Mouse (Mus musculus): ENCODE measurements around the gene Dyrk1b. TPM values are rescaled to one million over a fixed set of nuclear protein-coding genes. Genes with fewer than 3 reads are reported as not detected.

Gene Dyrk1b
- polyA plus RNA-seq, 1 experiment: not detected

DNA sequence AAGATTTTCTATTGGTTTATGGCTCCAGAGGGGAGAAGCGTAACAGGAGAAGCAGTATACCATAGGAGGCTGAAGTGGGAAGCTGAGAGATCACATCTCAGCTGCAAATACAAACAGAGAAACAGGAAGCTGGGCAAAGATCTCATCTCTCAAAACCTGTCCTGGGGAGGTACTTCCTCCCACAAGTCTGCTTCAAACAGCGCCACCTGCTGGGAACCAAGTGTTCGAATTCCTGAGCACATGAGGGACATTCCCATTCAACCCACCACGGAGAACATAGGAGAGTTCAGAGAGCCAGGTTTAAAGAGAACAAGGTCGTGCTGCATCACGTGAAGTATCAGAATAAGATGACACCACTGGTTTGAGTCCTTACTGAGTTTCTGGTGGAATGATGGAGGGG is 13.9 kb upstream of the Dyrk1b start:
- TF ChIP-seq POLR2A (IDR thresholded peaks at IDR 0.05; ENCODE audit: insufficient read depth, low read depth, low read length) (no peak), CTCF (IDR thresholded peaks at IDR 0.05; ENCODE audit: insufficient read depth, low read depth, low read length) (no peak)
- Histone ChIP-seq H3K27ac (ENCODE audit: insufficient read depth, low read depth, low read length) (no peak overlapping the region), H3K4me3 (ENCODE audit: insufficient read depth, low read depth, low read length) (no peak overlapping the region), H3K4me1 (ENCODE audit: control insufficient read depth, insufficient read depth, low read length) (peaks cover 2% of the 10 kb centered on the region; the same call in 1 of the 2 replicates)
- WGBS: 80% methylated on average over 6 of the region's 6 CpGs

- H3K27ac ChIP-seq (ENCODE audit: insufficient read depth, low read depth, low read length): no peak overlapping the region
- TF ChIP-seq POLR2A (IDR thresholded peaks at IDR 0.05; ENCODE audit: insufficient read depth, low read depth, low read length) (no peak), CTCF (IDR thresholded peaks at IDR 0.05; ENCODE audit: insufficient read depth, low read depth, low read length) (peak; percentile 46; the same call in 1 of the 2 replicates)
- H3K4me1 ChIP-seq (ENCODE audit: control insufficient read depth, insufficient read depth, low read length): peaks cover 6% of the 10 kb centered on the region; the same call in 1 of the 2 replicates
- 5% methylated on average over 9 of the region's 9 CpGs for WGBS
- peak overlapping the region; percentile 40 for H3K4me3 ChIP-seq (ENCODE audit: insufficient read depth, low read depth, low read length)
These were observed 10.8 kb upstream of the Dyrk1b start for GRCm38 (mm10) chr7:28168320-28169115.

- H3K27ac ChIP-seq (ENCODE audit: insufficient read depth, low read depth, low read length): peak within 1 kb of the TSS; percentile 82
These were observed 9.5 kb upstream of the Dyrk1b start, which contains the start of gene Fbl for GRCm38 (mm10) chr7:28169489-28170422. TSS of gene Fbl (plus strand) at chr7:28169710.

GRCm38 (mm10) chr7:28175358-28175757 is 3.9 kb upstream of the Dyrk1b start:
- Histone ChIP-seq H3K4me1 (ENCODE audit: control insufficient read depth, insufficient read depth, low read length) (peaks cover 7% of the 10 kb centered on the region; the same call in 1 of the 2 replicates), H3K4me3 (ENCODE audit: insufficient read depth, low read depth, low read length) (no peak overlapping the region), H3K27ac (ENCODE audit: insufficient read depth, low read depth, low read length) (no peak overlapping the region)
- WGBS: 78% methylated on average over 4 of the region's 4 CpGs
- TF ChIP-seq POLR2A (IDR thresholded peaks at IDR 0.05; ENCODE audit: insufficient read depth, low read depth, low read length): no peak
- TF ChIP-seq CTCF (IDR thresholded peaks at IDR 0.05; ENCODE audit: insufficient read depth, low read depth, low read length): no peak

More at GRCm38 (mm10) chr7:28169489-28170422, 9.5 kb upstream of the Dyrk1b start, which contains the start of gene Fbl:
- Histone ChIP-seq H3K4me1 (ENCODE audit: control insufficient read depth, insufficient read depth, low read length) (peaks cover 6% of the 10 kb centered on the region; the same call in 1 of the 2 replicates), H3K4me3 (ENCODE audit: insufficient read depth, low read depth, low read length) (peak within 1 kb of the TSS; percentile 97)
- WGBS: under 1% methylated on average over 80 of the region's 80 CpGs
- TF ChIP-seq CTCF (IDR thresholded peaks at IDR 0.05; ENCODE audit: insufficient read depth, low read depth, low read length): no peak
- TF ChIP-seq POLR2A (IDR thresholded peaks at IDR 0.05; ENCODE audit: insufficient read depth, low read depth, low read length): peak; percentile 58; the same call in 1 of the 2 replicates

DNA sequence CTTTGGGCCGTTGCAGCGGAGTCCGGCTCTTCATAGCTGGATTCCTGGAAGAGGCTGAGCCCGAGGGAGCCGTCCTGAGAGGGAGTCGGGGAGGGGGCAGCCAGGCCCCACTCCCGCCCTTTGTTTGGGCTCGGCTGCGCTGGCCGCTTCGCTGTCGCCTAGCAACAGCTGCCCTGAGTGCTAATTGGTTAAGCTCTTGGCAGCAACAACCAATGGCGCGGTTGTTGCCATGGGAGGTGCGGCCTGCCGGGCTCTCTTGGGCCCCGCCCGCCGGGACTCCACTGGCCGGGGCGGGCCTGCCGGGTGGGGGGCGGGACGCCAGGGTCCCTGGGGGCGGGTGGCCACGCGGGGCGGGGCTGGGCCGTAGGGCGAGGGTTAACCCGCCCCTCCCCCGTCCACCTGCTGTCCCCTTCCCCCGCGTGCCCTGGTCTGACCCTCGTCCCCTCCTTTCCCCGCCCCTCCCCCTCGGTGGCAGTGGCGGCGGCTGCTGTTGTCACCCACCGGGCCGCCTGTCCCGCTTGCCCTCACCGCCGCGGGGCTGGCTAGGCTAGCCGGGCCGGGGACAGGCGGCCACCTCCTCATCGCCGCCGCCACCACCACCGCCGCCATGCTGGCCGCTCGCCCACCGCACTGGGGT is 590 bp downstream of the Dyrk1b start:
- H3K27ac ChIP-seq (ENCODE audit: insufficient read depth, low read depth, low read length): peak overlapping the region; percentile 70
- WGBS: under 1% methylated on average over 38 of the region's 56 CpGs
- TF ChIP-seq POLR2A (IDR thresholded peaks at IDR 0.05; ENCODE audit: insufficient read depth, low read depth, low read length): peak; percentile 36; the same call in 1 of the 2 replicates
- no peak for TF ChIP-seq CTCF (IDR thresholded peaks at IDR 0.05; ENCODE audit: insufficient read depth, low read depth, low read length)
- peak overlapping the region; percentile 85 for H3K4me3 ChIP-seq (ENCODE audit: insufficient read depth, low read depth, low read length)
- H3K4me1 ChIP-seq (ENCODE audit: control insufficient read depth, insufficient read depth, low read length): peaks cover 13% of the 10 kb centered on the region

- TF ChIP-seq POLR2A (IDR thresholded peaks at IDR 0.05; ENCODE audit: insufficient read depth, low read depth, low read length): no peak
- TF ChIP-seq CTCF (IDR thresholded peaks at IDR 0.05; ENCODE audit: insufficient read depth, low read depth, low read length): no peak
- Histone ChIP-seq H3K27ac (ENCODE audit: insufficient read depth, low read depth, low read length) (no peak overlapping the region), H3K4me1 (ENCODE audit: control insufficient read depth, insufficient read depth, low read length) (peaks cover 13% of the 10 kb centered on the region), H3K4me3 (ENCODE audit: insufficient read depth, low read depth, low read length) (peak overlapping the region; percentile 15; the same call in 1 of the 2 replicates)
- 40% methylated on average over 5 of the region's 5 CpGs for WGBS
These were observed 1.6 kb downstream of the Dyrk1b start for GRCm38 (mm10) chr7:28180890-28181289.

DNA sequence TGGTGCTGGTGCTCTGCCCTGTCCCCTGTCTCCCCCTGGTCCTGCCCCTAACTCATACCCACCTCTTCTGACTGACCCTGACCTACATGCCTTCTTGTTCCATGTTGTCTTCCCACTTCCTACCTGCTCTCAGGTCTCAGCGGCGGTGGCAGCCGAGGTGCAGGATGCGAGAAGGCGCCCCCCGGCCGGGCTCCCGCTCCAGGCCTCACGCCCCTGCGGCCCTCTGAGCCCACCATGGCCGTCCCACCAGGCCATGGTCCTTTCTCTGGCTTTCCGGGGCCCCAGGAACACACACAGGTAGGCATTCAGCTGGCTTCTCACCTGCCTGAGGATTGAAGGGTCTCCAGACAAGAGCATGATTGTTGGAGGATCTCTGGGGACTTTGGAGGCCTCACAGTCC is 2.1 kb downstream of the Dyrk1b start:
- WGBS: 94% methylated on average over 12 of the region's 12 CpGs
- H3K27ac ChIP-seq (ENCODE audit: insufficient read depth, low read depth, low read length): no peak overlapping the region
- 0 out of 2 replicates have a peak overlapping the region, but pooled peaks have one; percentile 15 for H3K4me3 ChIP-seq (ENCODE audit: insufficient read depth, low read depth, low read length)
- no peak for TF ChIP-seq CTCF (IDR thresholded peaks at IDR 0.05; ENCODE audit: insufficient read depth, low read depth, low read length)
- TF ChIP-seq POLR2A (IDR thresholded peaks at IDR 0.05; ENCODE audit: insufficient read depth, low read depth, low read length): no peak
- peaks cover 13% of the 10 kb centered on the region for H3K4me1 ChIP-seq (ENCODE audit: control insufficient read depth, insufficient read depth, low read length)

GRCm38 (mm10) chr7:28182320-28182719 is 3.1 kb downstream of the Dyrk1b start:
- H3K4me1 ChIP-seq (ENCODE audit: control insufficient read depth, insufficient read depth, low read length): peaks cover 13% of the 10 kb centered on the region
- WGBS: 95% methylated on average over 22 of the region's 22 CpGs
- TF ChIP-seq CTCF (IDR thresholded peaks at IDR 0.05; ENCODE audit: insufficient read depth, low read depth, low read length) (no peak), POLR2A (IDR thresholded peaks at IDR 0.05; ENCODE audit: insufficient read depth, low read depth, low read length) (no peak)
- no peak overlapping the region for H3K27ac ChIP-seq (ENCODE audit: insufficient read depth, low read depth, low read length)
- no peak overlapping the region for H3K4me3 ChIP-seq (ENCODE audit: insufficient read depth, low read depth, low read length)

All from olfactory bulb, adult 2 months (tissue).